Mouse (Mus musculus) kidney, adult 2 months (tissue): ENCODE results near the gene Igsf9.

ENCODE experiments used
- CTCF ChIP-seq: fragments of 200-500 bp; conservative IDR thresholded peaks from 2 replicates; pipeline ENCODE4 v1.5.1; 2011; ENCODE audit warnings: low read depth, mild to moderate bottlenecking, control low read depth, low read length, moderate library complexity, mixed read lengths; ENCODE audit not compliant: insufficient read depth, insufficient read length
- POLR2A ChIP-seq: fragments of 200-500 bp; IDR thresholded peaks from one replicate; pipeline ENCODE4 v1.6.1; 2011; ENCODE audit warnings: low read depth, low read length, control low read depth

DNA sequence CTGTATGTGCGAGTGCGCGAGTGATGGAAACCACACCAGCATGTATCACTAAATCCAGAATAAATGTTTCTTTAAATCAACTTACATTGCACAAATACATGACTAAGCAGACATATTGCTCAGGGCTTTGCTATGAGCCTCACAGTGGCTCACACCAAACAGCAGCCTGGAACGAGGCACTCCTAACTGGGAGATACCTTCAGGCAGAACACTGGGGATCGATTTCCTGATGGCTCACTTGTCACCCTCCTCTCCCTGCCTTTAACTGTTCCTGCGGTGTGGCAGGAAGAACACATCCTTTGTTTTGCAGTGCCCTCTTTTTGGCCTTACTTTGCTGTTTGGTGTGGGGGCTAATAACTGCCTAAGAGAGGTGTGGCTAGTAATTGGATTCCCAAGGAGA, 38.1 kb downstream of the Igsf9 start:
- no peak for TF ChIP-seq CTCF
- TF ChIP-seq POLR2A: no peak
